Mouse (Mus musculus) ovary, postnatal 10 days (tissue): ENCODE results near the gene Fam163a.

ENCODE experiments used
- DNase-seq: peaks from one replicate; pipeline ENCODE4 v3.0.0; 2022; ENCODE audit warnings: low spot score

Gene Fam163a

DNA sequence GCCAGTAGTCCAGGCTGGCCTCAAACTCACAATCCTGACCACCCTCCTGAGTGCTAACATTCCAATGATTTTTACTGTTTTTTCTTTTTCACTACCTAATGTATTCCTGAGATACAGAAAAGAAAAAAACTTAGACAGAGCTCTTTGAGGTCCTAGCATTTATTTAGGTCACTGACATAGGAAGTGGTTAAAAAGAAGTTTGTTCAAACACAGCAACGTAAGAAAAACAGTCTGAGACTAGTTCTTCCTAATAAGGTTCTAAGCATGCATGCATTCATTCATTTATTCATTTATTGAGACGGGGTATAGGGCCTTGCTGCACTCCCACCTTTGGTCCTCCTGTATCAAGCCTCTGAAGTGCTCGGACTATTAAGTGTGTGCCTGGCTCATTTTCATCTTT is 177.0 kb downstream of the Fam163a start:
- no peak for DNase-seq
